Mouse (Mus musculus): ENCODE results near the gene Slc23a3. TPM values are rescaled to one million over a fixed set of nuclear protein-coding genes. Genes with fewer than 3 reads are reported as not detected.

Slc23a3 gene
- total RNA-seq, 2 experiments from 2014 or later: not detected

- peak; percentile 54 for ATAC-seq (replicated peaks; ENCODE audit: low FRiP score, poor library complexity, severe bottlenecking)
Observed at GRCm38 (mm10) chr1:75141486-75142190, 7.9 kb upstream of the Slc23a3 start.

- ATAC-seq (replicated peaks; ENCODE audit: low FRiP score, poor library complexity, severe bottlenecking): no peak
Observed at GRCm38 (mm10) chr1:75140601-75141190, 7.0 kb upstream of the Slc23a3 start.

GRCm38 (mm10) chr1:75138448-75138847 is 4.8 kb upstream of the Slc23a3 start:
- ATAC-seq (replicated peaks; ENCODE audit: low FRiP score, poor library complexity, severe bottlenecking): no peak

- peak; percentile 83 for ATAC-seq (replicated peaks; ENCODE audit: low FRiP score, poor library complexity, severe bottlenecking)
Observed at GRCm38 (mm10) chr1:75136730-75137129, 3.0 kb upstream of the Slc23a3 start.

- ATAC-seq (replicated peaks; ENCODE audit: low FRiP score, poor library complexity, severe bottlenecking): peak; percentile 37; the same call in 1 of the 2 replicates
Observed at GRCm38 (mm10) chr1:75136293-75136692, 2.6 kb upstream of the Slc23a3 start.

- ATAC-seq (replicated peaks; ENCODE audit: low FRiP score, poor library complexity, severe bottlenecking): no peak
Observed at GRCm38 (mm10) chr1:75128641-75129040, 5.0 kb downstream of the Slc23a3 start.

- ATAC-seq (replicated peaks; ENCODE audit: low FRiP score, poor library complexity, severe bottlenecking): peak; percentile 10
Observed at GRCm38 (mm10) chr1:75125418-75125817, 8.3 kb downstream of the Slc23a3 start.

GRCm38 (mm10) chr1:75124346-75125321 is 9.1 kb downstream of the Slc23a3 start, which contains the start of gene Nhej1:
TSS of gene Nhej1 (minus strand) at chr1:75125200.
- ATAC-seq (replicated peaks; ENCODE audit: low FRiP score, poor library complexity, severe bottlenecking): peak; percentile 89

- no peak for ATAC-seq (replicated peaks; ENCODE audit: low FRiP score, poor library complexity, severe bottlenecking)
Observed at GRCm38 (mm10) chr1:75122211-75122610, 11.5 kb downstream of the Slc23a3 start.

Other genes starting within 250 kb of the Slc23a3 start
- gene Fev, start 248.5 kb downstream of the Slc23a3 start, total RNA-seq (2015; ENCODE audit: low replicate concordance): not detected in 2 replicates
- gene Fev, start 248.5 kb downstream of the Slc23a3 start, total RNA-seq (2017; ENCODE audit: low replicate concordance): not detected in 2 replicates
- not detected in 2 replicates for gene Cryba2, start 240.7 kb downstream of the Slc23a3 start, total RNA-seq (2015; ENCODE audit: low replicate concordance)
- not detected in 2 replicates for gene Cryba2, start 240.7 kb downstream of the Slc23a3 start, total RNA-seq (2017; ENCODE audit: low replicate concordance)
- not detected in 2 replicates for gene Cfap65, start 198.3 kb downstream of the Slc23a3 start, total RNA-seq (2015; ENCODE audit: low replicate concordance)
- not detected in 2 replicates for gene Cfap65, start 198.3 kb downstream of the Slc23a3 start, total RNA-seq (2017; ENCODE audit: low replicate concordance)
- gene Ihh, start 182.2 kb downstream of the Slc23a3 start, total RNA-seq (2015; ENCODE audit: low replicate concordance): not detected in 2 replicates
- not detected in 2 replicates for gene Ihh, start 182.2 kb downstream of the Slc23a3 start, total RNA-seq (2017; ENCODE audit: low replicate concordance)
- gene Nhej1, start 8.7 kb downstream of the Slc23a3 start, total RNA-seq (2015; ENCODE audit: low replicate concordance): 5.8 and 12.2 TPM in 2 replicates
- gene Nhej1, start 8.7 kb downstream of the Slc23a3 start, total RNA-seq (2017; ENCODE audit: low replicate concordance): 10.5 and 11.0 TPM in 2 replicates
- gene Cnppd1, start 8.8 kb upstream of the Slc23a3 start, total RNA-seq (2015; ENCODE audit: low replicate concordance): 28.5 and 33.5 TPM in 2 replicates
- 66.4 and 76.2 TPM in 2 replicates for gene Cnppd1, start 8.8 kb upstream of the Slc23a3 start, total RNA-seq (2017; ENCODE audit: low replicate concordance)
- gene Retreg2, start 8.9 kb upstream of the Slc23a3 start, total RNA-seq (2015; ENCODE audit: low replicate concordance): 145 and 163 TPM in 2 replicates
- gene Retreg2, start 8.9 kb upstream of the Slc23a3 start, total RNA-seq (2017; ENCODE audit: low replicate concordance): 133 and 149 TPM in 2 replicates
- gene Zfand2b, start 34.8 kb upstream of the Slc23a3 start, total RNA-seq (2015; ENCODE audit: low replicate concordance): 43.6 and 75.0 TPM in 2 replicates
- gene Zfand2b, start 34.8 kb upstream of the Slc23a3 start, total RNA-seq (2017; ENCODE audit: low replicate concordance): 54.6 and 69.4 TPM in 2 replicates
- gene Abcb6, start 46.5 kb upstream of the Slc23a3 start, total RNA-seq (2015; ENCODE audit: low replicate concordance): 198 and 219 TPM in 2 replicates
- gene Abcb6, start 46.5 kb upstream of the Slc23a3 start, total RNA-seq (2017; ENCODE audit: low replicate concordance): 116 and 174 TPM in 2 replicates
- gene Ankzf1, start 58.3 kb upstream of the Slc23a3 start, total RNA-seq (2015; ENCODE audit: low replicate concordance): 5.9 and 7.6 TPM in 2 replicates
- 8.9 and 10.0 TPM in 2 replicates for gene Ankzf1, start 58.3 kb upstream of the Slc23a3 start, total RNA-seq (2017; ENCODE audit: low replicate concordance)
- gene Atg9a, start 58.3 kb upstream of the Slc23a3 start, total RNA-seq (2015; ENCODE audit: low replicate concordance): 29.2 and 39.4 TPM in 2 replicates
- gene Atg9a, start 58.3 kb upstream of the Slc23a3 start, total RNA-seq (2017; ENCODE audit: low replicate concordance): 38.8 and 54.5 TPM in 2 replicates
- 23.1 and 23.9 TPM in 2 replicates for gene Glb1l, start 76.9 kb upstream of the Slc23a3 start, total RNA-seq (2015; ENCODE audit: low replicate concordance)
- 14.2 and 43.3 TPM in 2 replicates for gene Glb1l, start 76.9 kb upstream of the Slc23a3 start, total RNA-seq (2017; ENCODE audit: low replicate concordance)
- 96.0 and 112 TPM in 2 replicates for gene Stk16, start 76.9 kb upstream of the Slc23a3 start, total RNA-seq (2015; ENCODE audit: low replicate concordance)
- 82.3 and 141 TPM in 2 replicates for gene Stk16, start 76.9 kb upstream of the Slc23a3 start, total RNA-seq (2017; ENCODE audit: low replicate concordance)
- 474 and 550 TPM in 2 replicates for gene Tuba4a, start 86.0 kb upstream of the Slc23a3 start, total RNA-seq (2015; ENCODE audit: low replicate concordance)
- gene Tuba4a, start 86.0 kb upstream of the Slc23a3 start, total RNA-seq (2017; ENCODE audit: low replicate concordance): 246 TPM in 2 replicates
- gene A630095N17Rik, start 98.2 kb upstream of the Slc23a3 start, total RNA-seq (2015; ENCODE audit: low replicate concordance): not detected in 2 replicates
- gene A630095N17Rik, start 98.2 kb upstream of the Slc23a3 start, total RNA-seq (2017; ENCODE audit: low replicate concordance): not detected in 2 replicates
- gene Dnajb2, start 102.5 kb upstream of the Slc23a3 start, total RNA-seq (2015; ENCODE audit: low replicate concordance): 154 and 158 TPM in 2 replicates
- gene Dnajb2, start 102.5 kb upstream of the Slc23a3 start, total RNA-seq (2017; ENCODE audit: low replicate concordance): 356 and 386 TPM in 2 replicates
- gene Ptprn, start 130.6 kb upstream of the Slc23a3 start, total RNA-seq (2015; ENCODE audit: low replicate concordance): not detected in 2 replicates
- not detected in 2 replicates for gene Ptprn, start 130.6 kb upstream of the Slc23a3 start, total RNA-seq (2017; ENCODE audit: low replicate concordance)
- not detected in 2 replicates for gene Resp18, start 144.5 kb upstream of the Slc23a3 start, total RNA-seq (2015; ENCODE audit: low replicate concordance)
- not detected in 2 replicates for gene Resp18, start 144.5 kb upstream of the Slc23a3 start, total RNA-seq (2017; ENCODE audit: low replicate concordance)
- gene Dnpep, start 184.1 kb upstream of the Slc23a3 start, total RNA-seq (2015; ENCODE audit: low replicate concordance): 7.5 and 7.6 TPM in 2 replicates
- 1.7 and 6.5 TPM in 2 replicates for gene Dnpep, start 184.1 kb upstream of the Slc23a3 start, total RNA-seq (2017; ENCODE audit: low replicate concordance)
- gene Des, start 226.4 kb upstream of the Slc23a3 start, total RNA-seq (2015; ENCODE audit: low replicate concordance): not detected in 2 replicates
- not detected in 2 replicates for gene Des, start 226.4 kb upstream of the Slc23a3 start, total RNA-seq (2017; ENCODE audit: low replicate concordance)
- not detected in 2 replicates for gene Speg, start 241.4 kb upstream of the Slc23a3 start, total RNA-seq (2015; ENCODE audit: low replicate concordance)
- 0.13 TPM in 1 of 2 replicates, not detected in the other for gene Speg, start 241.4 kb upstream of the Slc23a3 start, total RNA-seq (2017; ENCODE audit: low replicate concordance)

Data from erythroid progenitor cell, adult 5-6 weeks (primary cell).